Comparison of ENCODE assay signal across 1 mouse cellular context in the genomic region with DNA sequence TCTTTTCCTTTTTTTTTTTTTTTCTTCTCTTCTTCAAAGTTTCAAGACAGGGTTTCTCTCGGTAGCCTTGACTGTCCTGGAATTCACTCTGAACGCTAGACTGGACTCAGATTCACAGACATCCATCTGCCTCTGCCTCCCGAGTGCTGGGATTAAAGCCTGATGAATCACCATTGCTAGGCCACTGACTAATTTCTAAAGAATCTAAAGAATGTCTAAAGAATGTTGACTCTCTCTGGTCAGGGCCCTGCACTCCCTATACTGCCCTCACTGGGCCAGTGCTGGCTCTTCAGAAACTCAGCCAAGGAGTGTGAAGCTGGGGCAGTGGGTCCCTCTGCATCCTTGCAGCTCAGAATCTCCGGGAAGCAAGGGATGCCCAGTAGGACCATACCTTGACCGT.
TF ChIP-seq lines count a peak whose summit lies in the region.

No protein-coding gene starts in this region.

TF ChIP-seq in CH12.LX, 34 proteins besides CTCF, POLR2A, EP300 and RAD21 (continued from another document):
- TF ChIP-seq ZNF384 (IDR thresholded peaks at IDR 0.05; ENCODE audit: low read depth, low read length), result peak; percentile 20; the same call in 1 of the 2 replicates
